Mouse (Mus musculus) lung, postnatal 10 days (tissue): ENCODE measurements around the gene Strn3.

Experiments used
- DNase-seq: peaks from one replicate; pipeline ENCODE4 v3.0.0; 2021

Gene Strn3

DNA sequence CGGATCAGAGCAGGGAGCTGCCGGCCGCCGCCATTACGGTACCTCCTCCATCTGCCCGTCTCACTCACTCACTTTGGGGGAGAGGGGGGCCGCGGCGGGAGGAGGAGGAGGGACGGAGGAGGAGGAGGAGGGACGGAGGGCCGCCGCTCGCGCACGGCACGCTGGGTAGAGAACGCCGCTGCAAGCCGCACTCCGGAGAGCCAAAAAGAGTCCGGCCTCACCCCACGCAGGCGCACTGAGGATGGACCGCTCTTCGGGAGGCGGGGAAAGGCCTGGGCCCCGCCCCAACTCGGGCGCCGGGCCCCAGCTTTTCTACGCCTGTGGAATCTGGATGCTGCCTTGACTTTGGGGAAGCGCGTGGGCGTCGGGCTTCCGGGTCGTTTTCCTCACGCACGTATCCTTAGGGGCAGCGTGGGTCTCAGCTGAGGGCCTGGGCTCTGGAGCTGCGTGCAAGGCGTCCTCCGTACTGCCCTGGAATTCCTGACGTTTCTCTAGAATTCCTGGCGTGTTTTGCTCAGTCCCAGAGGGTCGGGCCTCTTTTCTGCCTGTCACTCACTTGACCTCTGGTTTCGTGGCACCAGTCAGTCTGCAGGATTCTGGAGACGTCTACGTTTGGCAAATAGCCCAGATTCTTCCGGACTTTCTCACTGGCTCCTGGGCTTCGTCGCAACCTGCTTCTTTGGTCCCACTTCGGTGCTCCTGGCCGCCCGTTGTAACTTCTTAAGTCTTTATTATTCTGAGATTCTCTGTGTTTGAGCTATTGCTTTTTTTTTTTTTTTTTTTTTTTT lies at the start of gene Strn3:
Gene Strn3 (minus strand): TSS at position 53 of the 788 bp plus-strand sequence.
- DNase-seq = peak; percentile 97

DNA sequence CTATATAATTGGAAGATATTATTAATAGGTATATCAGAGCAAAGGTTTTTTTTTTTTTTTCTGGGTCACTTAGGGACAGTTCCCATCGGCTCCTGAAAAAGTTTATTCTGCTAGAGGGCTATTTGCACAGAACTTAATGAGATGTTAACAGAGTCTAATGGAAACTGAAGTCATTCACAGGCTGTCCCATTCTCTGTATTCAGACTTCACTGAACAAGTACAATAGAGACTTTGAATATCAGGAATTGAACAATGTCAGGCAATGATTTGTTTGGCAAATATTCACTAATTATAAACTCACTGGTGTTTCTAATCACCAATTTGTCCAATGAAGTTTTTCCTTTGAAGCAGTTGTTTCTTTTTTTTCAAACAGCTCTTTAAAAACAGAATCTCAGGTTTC lies 45.1 kb upstream of the Strn3 start:
- DNase-seq = no peak

DNA sequence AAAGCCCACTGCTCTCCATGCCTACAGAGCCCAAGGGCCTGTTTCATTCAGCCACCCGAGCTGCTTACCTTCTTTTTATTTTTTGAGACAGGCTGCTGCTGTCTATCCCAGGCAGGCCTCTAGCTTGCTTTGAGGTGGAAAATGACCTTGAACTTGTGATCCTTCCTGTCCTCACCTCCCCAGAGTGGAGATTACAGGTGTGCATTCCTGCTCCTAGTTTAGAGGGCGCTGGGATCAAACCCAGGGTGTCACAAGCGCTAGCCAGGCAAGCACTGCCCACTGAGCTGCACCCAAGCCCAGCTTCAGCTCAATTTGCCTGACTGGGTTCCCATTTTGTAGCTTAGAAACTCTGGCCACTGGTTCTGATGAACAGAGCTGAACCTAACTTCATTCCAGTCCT lies 44.7 kb upstream of the Strn3 start:
- DNase-seq = no peak

DNA sequence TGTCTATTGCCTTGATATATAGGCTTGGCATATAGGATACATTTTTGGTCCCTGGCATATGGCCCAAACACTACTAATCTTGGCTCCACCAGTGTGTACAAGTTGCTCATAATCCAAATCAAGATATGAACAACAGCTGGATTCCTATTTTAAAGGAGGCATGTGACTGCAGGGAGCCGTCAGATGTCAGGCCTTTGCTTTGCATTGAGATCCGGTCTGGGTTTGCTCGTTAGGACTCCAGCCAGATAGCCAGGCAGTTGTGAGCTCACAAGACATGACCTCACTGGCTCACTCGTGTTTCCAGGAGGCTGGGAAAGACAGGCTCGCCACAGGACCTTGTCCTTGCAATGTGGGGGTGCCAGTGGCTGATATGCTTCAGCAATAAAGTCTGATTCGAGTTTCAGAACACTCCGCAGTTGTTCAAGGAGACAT lies 44.2 kb upstream of the Strn3 start:
- DNase-seq = no peak

DNA sequence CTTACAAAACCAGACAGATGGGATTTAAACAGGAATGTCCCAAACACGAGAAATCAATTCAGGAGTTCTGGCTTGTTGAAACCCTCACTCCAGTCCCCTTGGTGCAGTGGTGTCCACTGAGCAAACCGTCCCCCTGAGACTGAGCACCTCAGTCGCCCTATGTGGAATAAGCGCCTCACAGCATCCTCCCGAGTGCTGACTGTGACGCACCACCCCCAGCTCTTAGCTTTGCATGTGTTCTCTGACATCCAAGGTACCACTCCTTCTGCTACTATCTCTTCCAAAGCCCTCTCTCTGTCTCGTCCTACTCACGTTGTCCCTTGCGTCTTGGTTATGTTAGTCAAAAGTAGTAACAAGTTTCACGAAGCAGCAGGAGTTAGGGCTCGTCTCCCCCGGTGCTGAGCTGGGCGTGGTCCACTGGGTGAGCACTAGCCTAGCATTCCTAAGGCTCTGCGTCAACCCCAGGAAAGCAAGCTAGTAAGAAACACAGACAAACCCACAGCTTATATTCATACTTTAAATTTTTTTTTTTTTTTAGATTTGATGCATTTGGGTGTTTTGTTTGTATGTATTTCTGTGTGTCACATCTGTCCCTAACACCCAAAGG lies 43.0 kb upstream of the Strn3 start:
- DNase-seq = peak; percentile 28

DNA sequence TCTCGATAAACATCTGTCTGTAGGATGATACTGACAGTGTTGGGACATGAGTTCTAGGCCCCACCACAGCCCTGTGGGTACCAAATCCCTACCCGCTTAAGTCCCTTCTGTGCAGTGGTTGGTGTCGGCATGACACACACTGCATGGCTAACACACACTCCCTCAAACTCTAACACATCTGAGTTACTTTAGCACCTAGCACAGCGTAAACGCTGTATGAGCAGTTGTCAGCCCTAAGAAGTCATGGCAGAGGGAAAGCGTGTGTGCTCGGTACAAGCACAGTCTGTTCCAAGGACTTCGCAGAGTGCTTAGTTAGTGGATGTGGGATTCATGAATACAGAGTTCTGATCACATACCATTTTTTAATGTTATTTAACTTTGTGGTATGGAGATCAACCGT lies 38.1 kb upstream of the Strn3 start:
- DNase-seq = no peak

DNA sequence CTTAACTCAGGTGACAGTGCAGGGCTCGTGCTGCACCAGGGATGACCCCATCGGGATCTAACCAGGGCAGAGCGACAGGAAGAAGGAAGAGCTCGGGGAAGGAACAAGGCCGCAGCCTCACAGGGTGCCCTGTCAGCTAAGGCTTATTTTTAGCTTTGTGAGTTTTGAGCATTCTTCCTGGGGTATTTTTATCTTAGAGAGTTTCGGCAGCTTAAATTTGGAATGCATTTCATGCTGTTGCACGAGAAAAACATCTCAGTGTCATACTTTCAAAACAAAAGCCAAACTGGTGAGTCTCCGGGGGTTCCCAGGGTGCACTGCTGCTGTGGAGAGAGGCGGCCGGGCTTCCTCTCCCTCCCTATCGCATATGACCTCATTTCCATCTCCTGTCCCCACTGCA lies 37.4 kb upstream of the Strn3 start:
- peak; percentile 81 for DNase-seq

DNA sequence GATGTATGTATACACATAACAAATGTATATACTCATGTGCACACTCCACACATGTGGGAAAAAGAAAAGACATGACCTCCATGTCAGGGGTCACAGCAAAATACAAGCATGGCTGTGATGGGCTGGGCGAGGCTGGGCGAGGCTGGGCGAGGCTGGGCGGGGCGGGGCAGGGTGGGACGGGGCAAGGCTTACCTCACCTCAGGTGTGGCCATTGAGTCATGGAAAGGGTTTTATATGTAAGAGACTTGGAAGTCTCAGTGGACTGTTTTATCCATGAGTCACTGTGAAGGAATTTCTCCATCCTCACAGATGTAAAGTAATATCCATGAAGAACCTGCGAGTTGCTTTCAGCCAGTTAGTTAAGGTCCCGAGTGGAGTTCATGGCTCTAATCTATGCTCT lies 30.1 kb upstream of the Strn3 start:
- no peak for DNase-seq

DNA sequence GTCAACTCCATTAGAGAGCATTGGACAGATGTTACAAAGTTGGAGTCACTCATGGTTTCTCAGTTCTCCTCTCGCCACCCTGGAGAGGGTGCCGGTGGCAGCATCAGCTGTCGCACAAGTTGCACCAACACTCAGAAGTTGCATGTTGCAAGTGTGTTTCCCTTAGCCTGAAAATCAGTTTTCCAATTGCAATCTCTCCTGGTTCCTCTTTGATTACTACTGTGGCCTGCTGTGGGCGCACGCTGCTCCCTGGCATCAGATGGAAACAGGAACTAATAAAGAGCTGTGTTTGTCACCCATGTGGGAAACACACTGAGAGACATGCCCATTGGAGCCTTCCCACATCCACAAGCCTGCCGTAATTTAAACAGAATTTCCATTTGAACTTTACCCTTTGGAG lies 26.9 kb upstream of the Strn3 start:
- no peak for DNase-seq

DNA sequence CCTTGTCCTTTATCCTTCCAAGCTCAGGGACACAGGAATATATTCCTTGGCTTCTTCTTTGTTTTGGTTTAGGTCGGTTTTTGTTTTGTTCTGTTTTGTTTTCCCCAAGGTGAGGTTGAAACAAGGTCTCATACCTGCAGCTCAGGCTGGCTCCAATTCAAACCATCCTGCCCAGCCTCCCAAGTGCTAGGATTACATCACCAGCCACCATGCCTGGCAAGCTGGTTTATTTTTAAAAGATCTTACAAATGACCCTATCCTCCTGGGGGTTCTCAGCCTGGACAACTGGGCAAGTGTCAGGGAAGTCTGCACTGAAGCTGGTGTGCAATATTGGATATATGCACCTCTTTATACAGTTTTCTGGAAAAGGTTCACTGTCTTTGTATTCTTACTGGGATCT lies 21.0 kb upstream of the Strn3 start:
- no peak for DNase-seq

DNA sequence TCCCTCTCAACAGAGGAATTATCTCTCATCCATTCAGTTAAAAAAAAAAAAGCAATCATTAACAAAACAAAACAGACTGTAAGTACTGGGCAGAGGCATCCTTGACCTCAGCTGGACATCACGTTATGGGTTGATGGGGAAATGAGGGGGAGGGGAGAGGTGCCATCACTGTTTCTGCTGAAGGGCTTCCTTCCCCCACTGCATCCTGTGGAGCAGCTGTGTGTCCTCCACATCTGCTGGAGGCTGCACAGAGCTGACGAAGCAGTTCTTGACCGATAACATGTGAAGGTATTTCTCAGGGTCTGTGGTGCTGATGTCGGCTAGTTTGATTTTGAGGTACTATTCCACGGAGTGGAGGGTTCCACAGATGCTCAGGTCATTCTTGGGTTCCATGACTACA lies 18.5 kb upstream of the Strn3 start:
- DNase-seq = peak; percentile 43

DNA sequence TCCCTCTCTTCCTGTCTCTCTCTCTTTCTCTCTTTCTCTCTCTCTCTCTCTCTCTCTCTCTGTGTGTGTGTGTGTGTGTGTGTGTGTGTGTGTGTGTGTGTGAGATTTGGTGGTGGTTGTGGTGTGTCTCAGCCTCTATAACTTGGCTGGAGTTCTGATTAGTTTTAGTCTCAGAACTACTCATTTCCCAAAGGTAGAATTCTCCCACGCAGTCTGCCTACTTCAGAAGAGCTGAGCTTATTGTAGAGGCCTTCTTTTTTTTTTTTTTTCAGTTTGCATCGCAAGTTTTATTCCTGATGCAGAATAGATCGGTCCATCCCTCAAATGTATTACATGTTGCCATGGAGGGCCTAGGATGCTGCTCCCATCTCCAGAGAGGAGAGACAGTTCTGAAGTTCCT lies 18.0 kb upstream of the Strn3 start:
- DNase-seq = no peak

DNA sequence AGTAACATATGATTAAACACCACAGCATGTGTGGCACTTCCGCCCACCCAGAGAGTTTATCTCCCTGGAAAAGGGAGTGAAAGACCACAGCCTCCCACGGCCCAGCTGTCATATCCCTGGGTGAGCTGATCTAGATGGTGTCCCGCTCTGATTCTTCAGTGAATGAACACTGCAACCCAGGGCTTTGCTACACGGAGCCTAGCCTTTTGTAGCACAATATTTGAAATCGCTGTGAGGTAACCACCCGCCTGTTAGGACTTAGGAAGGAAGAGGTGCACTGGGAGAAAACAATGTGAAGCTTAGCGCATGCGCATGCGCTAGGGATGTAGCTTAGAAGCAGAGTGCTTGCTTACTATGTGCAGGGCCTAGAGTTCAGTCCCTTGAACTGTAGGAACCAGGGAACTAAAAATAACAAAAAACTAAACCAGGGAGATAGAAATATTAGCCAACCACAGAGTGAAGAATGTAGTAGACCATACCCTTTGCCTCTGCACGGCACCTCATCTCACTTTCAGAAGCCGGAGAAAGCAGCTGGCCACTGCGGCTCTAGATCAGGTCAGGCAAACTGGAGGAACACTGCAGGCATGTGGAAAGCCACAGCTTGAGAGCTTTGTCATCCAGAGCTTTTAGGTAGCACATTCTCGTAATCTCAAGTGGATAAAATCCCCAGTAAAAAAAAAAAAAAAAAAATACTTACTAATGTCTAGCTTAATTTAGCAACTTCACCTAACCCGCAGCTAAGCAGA lies 17.4 kb upstream of the Strn3 start:
- DNase-seq = peak; percentile 70

DNA sequence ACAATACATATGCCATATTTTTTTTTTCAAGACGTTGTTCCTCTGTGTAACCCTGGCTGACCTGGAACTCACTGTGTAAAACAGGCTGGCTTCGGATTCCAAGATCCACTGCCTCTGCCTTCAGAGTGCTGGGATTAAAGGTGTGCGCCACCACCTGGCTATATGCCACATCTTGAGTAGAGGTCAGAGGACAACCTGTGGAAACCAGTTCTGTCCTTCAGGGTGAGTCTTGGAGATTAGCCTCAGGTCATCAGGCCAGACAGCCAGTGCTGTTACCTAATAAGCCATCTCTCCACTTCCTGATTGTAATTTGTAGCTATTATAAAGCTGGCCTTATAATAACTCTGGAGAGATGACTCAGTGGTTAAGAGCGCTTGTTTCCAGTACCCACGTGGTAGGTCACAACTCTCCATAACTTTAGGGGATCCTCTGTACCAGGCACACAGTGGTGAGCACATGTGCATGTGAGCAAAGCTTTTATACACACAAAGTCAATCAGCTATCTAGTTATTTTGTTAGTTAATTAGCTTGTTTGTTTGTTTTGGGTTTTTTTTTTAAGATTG lies 15.1 kb upstream of the Strn3 start:
- DNase-seq = no peak

DNA sequence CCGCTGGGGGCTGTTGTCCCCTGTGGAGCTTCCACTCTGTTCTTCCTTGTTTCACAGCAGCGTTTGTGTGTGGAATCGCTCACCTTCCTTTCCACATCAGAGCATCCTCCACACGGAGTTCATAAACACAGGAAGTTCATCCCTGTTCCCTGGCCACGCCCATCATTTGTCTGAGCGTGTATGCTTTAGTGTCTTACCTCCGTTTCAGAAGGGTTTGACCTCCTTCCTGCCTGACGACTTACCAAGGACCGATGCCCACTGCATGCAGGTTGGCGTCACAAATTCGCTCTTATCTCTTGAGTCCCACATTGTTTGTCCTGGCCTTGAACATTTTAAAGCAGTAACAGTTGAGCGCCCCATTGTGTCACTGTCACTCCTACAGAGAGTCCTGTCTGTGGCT lies 14.1 kb upstream of the Strn3 start:
- peak; percentile 71 for DNase-seq

DNA sequence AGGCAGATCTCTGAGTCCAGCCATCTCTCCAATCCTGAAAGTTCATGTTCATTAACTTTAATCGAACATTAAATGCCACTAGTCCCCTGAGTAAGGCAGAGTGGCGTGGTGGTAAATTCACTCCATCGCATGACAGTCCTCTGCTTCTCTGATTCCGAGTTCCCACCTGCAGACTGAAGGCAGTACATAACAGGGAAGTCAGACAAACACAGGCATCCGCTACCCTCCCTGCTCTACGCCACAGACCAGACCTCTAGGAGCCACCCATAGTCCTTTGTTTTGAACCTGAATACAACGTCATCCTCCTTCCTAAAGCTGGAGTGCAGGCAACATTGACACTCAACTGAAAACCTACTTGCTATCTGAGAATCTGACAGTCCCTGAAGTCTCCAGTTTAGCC lies 12.9 kb upstream of the Strn3 start:
- peak; percentile 19 for DNase-seq

DNA sequence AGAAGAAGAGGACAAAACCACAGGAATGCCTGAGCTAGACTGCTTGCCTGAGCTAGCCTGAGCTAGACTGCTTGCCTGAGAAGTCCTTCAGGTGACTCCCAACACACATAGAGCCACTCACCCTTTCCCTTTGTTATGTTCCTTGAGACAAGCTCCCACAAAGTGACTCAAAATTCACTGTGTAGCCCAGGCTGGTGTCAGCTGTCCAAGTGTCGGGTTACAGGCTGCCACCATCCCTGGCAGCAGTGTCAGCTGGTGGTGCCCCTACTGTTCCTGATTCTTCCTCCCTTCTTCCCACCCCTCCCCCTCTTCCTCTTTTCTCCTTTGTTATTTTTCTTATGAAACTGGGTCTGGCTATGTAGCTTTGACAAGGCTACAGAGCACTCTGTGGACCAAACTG lies 12.2 kb upstream of the Strn3 start:
- no peak for DNase-seq

DNA sequence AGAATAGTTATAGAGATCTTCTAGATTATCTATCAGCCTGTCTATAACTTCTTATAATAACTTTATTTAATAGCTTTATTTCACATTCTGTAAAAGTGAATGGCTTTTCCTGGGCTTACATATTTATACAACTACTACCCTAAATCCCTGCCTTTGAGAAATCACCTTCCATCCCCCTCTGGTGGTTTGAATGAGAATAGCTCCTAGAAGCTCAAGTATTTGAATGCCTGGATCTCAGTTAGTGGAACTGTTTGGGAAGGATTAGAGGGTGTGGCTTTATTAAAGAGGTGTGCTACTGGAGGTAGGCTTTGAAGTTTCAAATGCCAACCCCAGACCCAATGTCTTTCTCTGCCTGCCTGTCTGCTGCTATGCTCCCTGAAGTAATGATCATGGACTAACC lies 10.0 kb upstream of the Strn3 start:
- DNase-seq = no peak

DNA sequence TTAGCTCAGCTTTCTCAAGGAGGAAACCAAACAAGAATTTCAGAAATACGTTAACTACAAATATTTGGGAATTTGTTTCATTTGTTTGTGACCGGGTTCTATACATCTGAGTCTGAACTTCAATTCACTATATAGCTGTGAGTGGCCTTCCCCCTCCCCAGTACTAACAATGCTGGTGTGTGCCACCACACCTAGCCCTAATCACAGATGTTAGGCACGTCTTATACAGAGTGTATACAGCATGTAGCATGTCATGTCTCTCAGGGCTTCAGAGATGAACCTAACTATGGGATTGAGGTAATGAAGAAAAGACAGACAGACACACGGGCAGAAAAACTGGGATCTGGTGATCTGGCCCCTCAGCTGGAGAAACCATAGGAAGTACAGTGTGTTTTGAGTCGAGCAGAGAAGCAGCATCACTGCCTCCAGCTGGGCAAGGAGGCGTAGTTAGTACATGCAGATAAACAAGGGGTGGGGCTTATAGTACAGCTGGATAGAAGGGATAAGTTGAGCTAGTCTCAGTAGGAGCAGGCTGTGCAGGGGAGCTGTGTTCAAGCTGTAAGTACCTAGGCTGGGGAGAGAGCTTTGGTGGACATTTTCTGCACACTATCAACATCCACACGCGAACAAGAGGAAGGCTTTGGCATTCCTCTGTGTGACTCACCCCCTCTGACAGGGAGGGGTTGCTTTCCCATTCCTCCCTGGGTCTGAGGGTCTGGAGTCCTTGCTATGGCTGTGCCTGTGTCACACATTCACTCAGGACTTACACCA lies 8.1 kb upstream of the Strn3 start:
- DNase-seq = peak; percentile 11

DNA sequence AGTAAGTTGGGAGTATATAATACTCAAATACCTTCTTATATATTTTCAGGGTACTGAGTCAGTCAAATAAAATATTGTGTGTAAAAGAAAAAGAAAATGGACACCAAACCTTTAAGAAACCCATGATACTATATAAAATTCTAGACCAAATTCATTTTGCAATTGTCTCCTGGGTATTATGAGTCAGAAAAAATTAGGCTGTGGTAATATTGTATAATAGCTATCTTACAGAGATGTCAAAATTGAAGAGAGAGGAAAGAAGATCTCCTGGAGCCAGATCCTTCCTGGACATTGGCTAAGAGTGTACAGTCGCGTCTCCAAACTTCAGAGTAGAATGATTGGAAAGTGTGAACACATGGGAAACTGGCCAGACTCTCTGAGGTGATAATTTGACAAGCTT lies 4.5 kb upstream of the Strn3 start:
- no peak for DNase-seq

DNA sequence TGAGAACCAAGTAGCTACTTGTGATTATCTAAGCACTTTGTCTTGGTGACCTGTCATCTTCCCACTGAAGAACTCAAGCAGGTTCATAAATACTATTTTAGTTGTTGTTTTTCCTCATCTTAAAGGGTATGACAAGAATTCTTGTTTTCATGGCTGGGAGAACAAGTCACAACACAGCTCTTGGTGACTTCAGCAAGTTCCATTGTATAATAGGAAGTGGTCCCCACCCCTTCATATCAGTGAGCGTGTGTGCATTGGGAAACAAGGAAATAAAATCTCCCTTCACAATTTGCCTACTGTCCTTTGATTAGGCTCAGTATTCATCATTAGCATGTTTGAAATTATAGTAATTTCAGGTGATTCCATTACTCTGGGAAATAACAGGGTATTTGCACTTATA lies 3.3 kb upstream of the Strn3 start:
- DNase-seq = no peak

DNA sequence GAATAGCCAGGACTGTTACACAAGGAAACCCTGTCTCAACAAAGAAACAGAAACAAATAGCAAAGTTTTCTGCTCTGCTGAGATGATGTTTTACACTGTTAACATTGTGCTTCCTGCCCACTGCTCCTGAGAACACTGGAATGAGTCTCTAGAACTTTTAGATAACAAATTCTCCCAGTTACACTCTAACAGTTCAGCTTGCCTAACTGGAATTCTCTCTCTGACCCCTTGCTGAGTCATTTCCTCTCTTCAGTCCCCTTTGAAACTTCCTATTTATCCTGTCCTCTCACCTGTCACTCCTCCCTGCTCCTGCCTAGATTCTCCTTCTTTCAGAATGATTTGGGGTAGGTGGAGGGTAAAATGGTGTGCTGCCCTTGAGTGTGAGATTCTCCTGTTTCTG lies 2.4 kb upstream of the Strn3 start:
- DNase-seq = no peak

DNA sequence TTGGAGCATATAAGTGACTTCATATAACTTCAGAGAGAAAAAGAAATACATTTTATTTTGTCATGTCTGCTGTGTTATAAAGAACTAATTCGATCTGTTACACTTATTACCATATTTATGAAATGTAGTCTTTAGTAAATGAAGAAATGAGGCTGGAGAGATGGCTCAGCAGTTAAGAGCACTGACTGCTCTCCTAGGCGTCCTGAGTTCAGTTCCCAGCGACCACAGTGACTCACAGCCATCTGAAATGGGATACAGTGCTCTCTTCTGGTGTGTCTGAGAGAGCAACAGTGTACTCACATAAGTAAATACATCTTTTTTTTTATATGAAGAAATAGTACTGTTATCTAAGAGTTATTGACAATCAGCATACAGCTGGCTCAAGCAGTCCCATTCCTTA lies 1.7 kb upstream of the Strn3 start:
- DNase-seq = no peak
